Mouse (Mus musculus): ENCODE data around the gene Zan.

DNA sequence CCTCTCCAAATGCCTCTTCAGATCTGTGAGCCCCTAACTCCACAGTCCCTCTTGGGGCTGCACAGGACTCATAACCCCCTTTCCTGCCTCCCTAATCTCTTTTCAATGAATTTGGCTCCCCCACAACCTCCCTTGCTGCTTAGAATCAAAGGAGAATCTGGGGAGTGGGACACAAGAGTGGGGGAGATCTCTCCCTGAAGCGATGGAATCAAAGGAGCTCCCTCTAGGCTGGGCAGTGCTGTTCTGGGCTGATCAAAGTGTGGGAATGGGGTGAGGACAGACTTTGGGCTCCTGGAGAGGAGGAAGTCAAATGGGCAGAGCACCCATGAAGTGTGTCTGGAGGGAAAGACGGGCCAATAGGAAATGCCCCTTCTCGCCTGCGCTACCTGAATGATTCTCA lies 125.5 kb downstream of the Zan start:
- TF ChIP-seq MYOG (IDR thresholded peaks at IDR 0.05; ENCODE audit: control insufficient read depth, extremely low read depth, insufficient read length) (no peak), MYOD1 (IDR thresholded peaks at IDR 0.05; ENCODE audit: control insufficient read depth, insufficient read length, low read depth) (no peak), USF1 (IDR thresholded peaks at IDR 0.05; ENCODE audit: low read depth) (no peak), CTCF (IDR thresholded peaks at IDR 0.05; ENCODE audit: control insufficient read depth, insufficient read depth, insufficient read length) (no peak), MAX (IDR thresholded peaks at IDR 0.05) (no peak), FOSL1 (IDR thresholded peaks at IDR 0.05; ENCODE audit: insufficient read depth, low read length, poor library complexity, severe bottlenecking) (no peak), CEBPB (IDR thresholded peaks at IDR 0.05; ENCODE audit: low read depth) (no peak)
